Mouse (Mus musculus) thymus, adult 2 months (tissue): ENCODE data around the gene Tmbim6. TPM values are rescaled to one million over a fixed set of nuclear protein-coding genes. Genes with fewer than 3 reads are reported as not detected.

Experiments
- DNase-seq: peaks from one replicate; pipeline ENCODE4 v3.0.0; 2021
- H3K27ac ChIP-seq: fragments of 200-500 bp; 2 replicates; pipeline ENCODE4 v1.5.1; 2012; ENCODE audit warnings: low read length, control low read depth; ENCODE audit not compliant: control insufficient read depth, insufficient read depth
- H3K27me3 ChIP-seq: fragments of 200-500 bp; 2 replicates; pipeline ENCODE4 v1.6.1; 2012; ENCODE audit warnings: mild to moderate bottlenecking, low read length, moderate library complexity, mixed read lengths; ENCODE audit not compliant: control insufficient read depth, insufficient read depth
- H3K36me3 ChIP-seq: fragments of 200-500 bp; 2 replicates; pipeline ENCODE4 v1.6.1; 2012; ENCODE audit warnings: mild to moderate bottlenecking, low read length, moderate library complexity; ENCODE audit not compliant: control insufficient read depth, insufficient read depth
- H3K4me1 ChIP-seq: fragments of 200-500 bp; replicated peaks from 2 replicates; pipeline ENCODE4 v1.6.1; 2012; ENCODE audit warnings: low read length; ENCODE audit not compliant: control insufficient read depth, insufficient read depth
- H3K4me3 ChIP-seq: fragments of 200-500 bp; 2 replicates; pipeline ENCODE4 v1.5.1; 2012; ENCODE audit warnings: mild to moderate bottlenecking, low read length, control low read depth, moderate library complexity; ENCODE audit not compliant: control insufficient read depth, insufficient read depth
- CTCF ChIP-seq: fragments of 200-500 bp; IDR thresholded peaks from 2 replicates; pipeline ENCODE4 v1.5.1; 2012; ENCODE audit warnings: mild to moderate bottlenecking, control low read depth, low read length, moderate library complexity, borderline replicate concordance; ENCODE audit not compliant: control insufficient read depth, poor library complexity, insufficient read depth; ENCODE audit errors: extremely low read depth
- POLR2A ChIP-seq: fragments of 200-500 bp; IDR thresholded peaks from 2 replicates; pipeline ENCODE4 v1.6.1; 2012; ENCODE audit warnings: mild to moderate bottlenecking, low read length, control low read depth, moderate library complexity; ENCODE audit not compliant: control insufficient read depth, poor library complexity, insufficient read depth; ENCODE audit errors: extremely low read depth
- WGBS: fragments of 180-500 bp; shearing (Covaris S2); methylation state at CpG from one replicate; pipeline ENCODE4 v1.1.7; 2018; 5-methylcytosine and 5-hydroxymethylcytosine counted together
- polyA plus RNA-seq: library from polyadenylated mRNA; depleted of rRNA; stranded (reverse); fragments of >200 nt; gene quantifications from 2 replicates; pipeline ENCODE4 v1.2.3, GENCODE M21; 2012

Gene Tmbim6
- polyA plus RNA-seq, 1 experiment = 818 TPM

- no peak overlapping the region for H3K4me3 ChIP-seq
- H3K4me1 ChIP-seq = peaks cover 7% of the 10 kb centered on the region; the same call in 1 of the 2 replicates
- 90% methylated on average over 6 of the region's 6 CpGs for WGBS
- peaks cover 37% of the 10 kb centered on the region for H3K36me3 ChIP-seq
- DNase-seq = no peak
- no peaks in the 10 kb centered on the region for H3K27me3 ChIP-seq
- no peak overlapping the region for H3K27ac ChIP-seq
- TF ChIP-seq CTCF (no peak), POLR2A (no peak)
Observed at GRCm38 (mm10) chr15:99400602-99401001, 7.9 kb downstream of the Tmbim6 start.

GRCm38 (mm10) chr15:99403159-99403889 lies 10.6 kb downstream of the Tmbim6 start:
- no peak for DNase-seq
- Histone ChIP-seq H3K36me3 (peaks cover 64% of the 10 kb centered on the region), H3K4me3 (no peak overlapping the region), H3K4me1 (0 out of 2 replicates have a peak, but pooled peaks cover 2% of the 10 kb centered on the region), H3K27ac (no peak overlapping the region), H3K27me3 (no peaks in the 10 kb centered on the region)
- WGBS = 95% methylated on average over 12 of the region's 12 CpGs
- no peak for TF ChIP-seq POLR2A
- no peak for TF ChIP-seq CTCF

DNA sequence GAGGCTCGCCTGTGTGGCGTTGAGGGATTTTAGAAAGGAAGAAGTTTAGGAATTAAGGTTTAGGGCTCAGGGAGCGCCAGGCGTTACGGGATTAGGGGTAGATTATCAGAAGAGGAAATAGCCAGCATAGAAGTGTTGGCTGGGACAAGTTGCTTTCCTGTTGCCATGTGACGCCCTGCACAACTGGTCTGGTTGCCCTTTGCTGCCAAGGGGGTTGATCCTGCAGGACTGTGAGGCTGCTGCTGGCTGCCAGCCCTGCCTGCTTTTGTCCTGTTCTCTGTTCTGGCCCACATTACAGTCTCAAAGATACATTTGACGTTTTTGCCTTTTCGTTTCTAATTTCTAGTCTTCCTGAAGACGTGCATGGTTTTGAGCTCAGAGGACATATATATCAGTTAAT lies 12.5 kb downstream of the Tmbim6 start:
- Histone ChIP-seq H3K27ac (no peak overlapping the region), H3K4me3 (no peak overlapping the region), H3K4me1 (no peaks in the 10 kb centered on the region), H3K36me3 (peaks cover 82% of the 10 kb centered on the region), H3K27me3 (no peaks in the 10 kb centered on the region)
- WGBS = 93% methylated on average over 9 of the region's 9 CpGs
- no peak for DNase-seq
- no peak for TF ChIP-seq POLR2A
- TF ChIP-seq CTCF = no peak

- no peak for TF ChIP-seq POLR2A
- TF ChIP-seq CTCF = no peak
- H3K27me3 ChIP-seq = no peaks in the 10 kb centered on the region
- no peak for DNase-seq
- no peak overlapping the region for H3K27ac ChIP-seq
- H3K4me3 ChIP-seq = no peak overlapping the region
- peaks cover 82% of the 10 kb centered on the region for H3K36me3 ChIP-seq
- WGBS = 97% methylated on average over 15 of the region's 15 CpGs
- H3K4me1 ChIP-seq = no peaks in the 10 kb centered on the region
Observed at GRCm38 (mm10) chr15:99406986-99407570, 14.4 kb downstream of the Tmbim6 start.

GRCm38 (mm10) chr15:99408845-99409244 lies 16.2 kb downstream of the Tmbim6 start:
- Histone ChIP-seq H3K36me3 (peaks cover 65% of the 10 kb centered on the region), H3K27me3 (no peaks in the 10 kb centered on the region)

GRCm38 (mm10) chr15:99411747-99412146 lies 19.1 kb downstream of the Tmbim6 start:
- no peaks in the 10 kb centered on the region for H3K27me3 ChIP-seq
- DNase-seq = no peak
- TF ChIP-seq POLR2A (no peak), CTCF (no peak)
- H3K36me3 ChIP-seq = peaks cover 36% of the 10 kb centered on the region
- WGBS = 83% methylated on average over 14 of the region's 14 CpGs
- H3K4me1 ChIP-seq = 0 out of 2 replicates have a peak, but pooled peaks cover 3% of the 10 kb centered on the region
- no peak overlapping the region for H3K4me3 ChIP-seq
- H3K27ac ChIP-seq = no peak overlapping the region

More at GRCm38 (mm10) chr15:99408845-99409244, 16.2 kb downstream of the Tmbim6 start:
- H3K27ac ChIP-seq = no peak overlapping the region
- WGBS = 92% methylated on average over 9 of the region's 9 CpGs
- no peak overlapping the region for H3K4me3 ChIP-seq
- H3K4me1 ChIP-seq = no peaks in the 10 kb centered on the region
- no peak for TF ChIP-seq CTCF
- no peak for TF ChIP-seq POLR2A
- no peak for DNase-seq
